Mouse (Mus musculus) heart, adult 2 months (tissue): ENCODE data around the gene Sspn. TPM values are rescaled to one million over a fixed set of nuclear protein-coding genes. Genes with fewer than 3 reads are reported as not detected.

Source experiments
- DNase-seq, 2 experiments: peaks; one replicate each; pipeline ENCODE4 v3.0.0; 2021
- H3K27ac ChIP-seq: fragments of 200-600 bp; 2 replicates; pipeline ENCODE4 v1.8.1; 2022
- H3K27me3 ChIP-seq: fragments of 200-500 bp; 2 replicates; pipeline ENCODE4 v1.6.1; 2012; ENCODE audit warnings: mild to moderate bottlenecking, low read length, inconsistent platforms, mixed read lengths; ENCODE audit not compliant: control insufficient read depth, insufficient read depth
- H3K36me3 ChIP-seq: fragments of 200-500 bp; 2 replicates; pipeline ENCODE4 v1.6.1; 2012; ENCODE audit warnings: low read length, inconsistent platforms; ENCODE audit not compliant: control insufficient read depth, insufficient read depth
- H3K4me1 ChIP-seq: fragments of 200-500 bp; 2 replicates; pipeline ENCODE4 v1.6.1; 2011; ENCODE audit warnings: low read length; ENCODE audit not compliant: control insufficient read depth, insufficient read depth
- H3K4me3 ChIP-seq: fragments of 200-600 bp; 2 replicates; pipeline ENCODE4 v1.8.1; 2022
- H3K79me2 ChIP-seq: fragments of 200-500 bp; replicated peaks from 2 replicates; pipeline ENCODE4 v1.6.1; 2012; ENCODE audit warnings: mild to moderate bottlenecking, inconsistent platforms, low read length, moderate library complexity, mixed read lengths; ENCODE audit not compliant: control insufficient read depth, insufficient read depth
- H3K9ac ChIP-seq: fragments of 200-500 bp; 2 replicates; pipeline ENCODE4 v1.6.1; 2012; ENCODE audit warnings: low read depth, mild to moderate bottlenecking, control low read depth, inconsistent platforms, low read length, mixed read lengths
- CTCF ChIP-seq: fragments of 200-600 bp; IDR thresholded peaks from 2 replicates; pipeline ENCODE4 v1.8.1; 2022; ENCODE audit warnings: antibody characterized with exemption, mild to moderate bottlenecking, moderate library complexity
- EP300 ChIP-seq: fragments of 200-500 bp; IDR thresholded peaks from 2 replicates; pipeline ENCODE4 v1.6.1; 2011; ENCODE audit warnings: low read depth, low read length, control low read depth; ENCODE audit not compliant: insufficient read depth
- POLR2A ChIP-seq: fragments of 200-500 bp; IDR thresholded peaks from 2 replicates; pipeline ENCODE4 v1.6.1; 2011; ENCODE audit warnings: mild to moderate bottlenecking, low read depth, low read length, control low read depth; ENCODE audit not compliant: insufficient read depth
- WGBS: fragments of 180-500 bp; shearing (Covaris S2); methylation state at CpG from one replicate; pipeline ENCODE4 v1.1.7; 2018; 5-methylcytosine and 5-hydroxymethylcytosine counted together
- intact Hi-C: fragments of 180-260 bp; cut with DNase I; formaldehyde crosslinking; loops from one replicate; pipeline ENCODE4 v1.15.1; 2025
- polyA plus RNA-seq: library from polyadenylated mRNA; depleted of rRNA; stranded (reverse); fragments of >200 nt; gene quantifications from 2 replicates; pipeline ENCODE4 v1.2.3, GENCODE M21; 2012
- total RNA-seq, 2 experiments: library from RNA; stranded (reverse); gene quantifications; 2 replicates each; pipeline ENCODE4 v1.2.3; 2021

Gene Sspn
- total and polyA plus RNA-seq, 3 experiments, result 62.1 to 114 (median 104) TPM

DNA sequence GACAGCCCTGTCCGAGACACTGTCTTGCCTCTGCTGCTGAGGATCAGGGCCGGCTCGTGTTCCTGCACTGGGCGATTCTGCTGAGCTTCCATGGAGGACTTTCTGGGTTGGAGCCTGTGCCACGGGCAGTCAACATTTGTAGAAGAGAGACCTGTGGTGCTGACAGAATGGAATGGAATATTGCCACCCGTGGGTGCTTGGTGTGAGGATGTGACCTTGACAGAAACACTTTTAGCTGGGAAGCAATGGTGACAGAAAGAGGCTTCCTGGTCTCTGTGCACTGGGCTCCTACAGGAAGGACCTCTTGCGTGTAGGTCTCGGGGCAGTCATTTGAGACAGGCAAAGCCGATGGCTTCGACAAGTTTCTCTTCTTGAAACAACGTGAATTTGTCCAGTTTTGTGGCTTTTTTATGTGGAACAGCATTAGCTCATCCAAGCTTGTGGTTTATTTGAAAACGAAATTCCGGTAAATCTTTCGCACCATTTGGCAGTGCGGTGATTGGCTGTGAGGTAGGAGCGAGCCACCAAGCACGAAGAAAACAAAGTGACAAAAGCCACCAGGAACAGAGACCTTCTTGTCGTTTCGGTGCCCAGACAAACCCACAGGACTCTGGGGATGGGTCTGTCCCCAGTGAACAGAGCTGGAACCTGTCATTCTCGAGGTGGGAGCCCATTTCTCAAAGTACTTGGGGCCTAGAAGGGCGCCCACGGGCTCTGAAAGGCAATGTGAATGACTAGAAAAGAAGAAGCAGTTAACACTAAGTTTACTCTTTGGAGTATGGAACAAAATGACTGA, 70.2 kb downstream of the Sspn start:
- 84% methylated on average over 22 of the region's 22 CpGs for WGBS
- Histone ChIP-seq H3K4me1 (peaks cover 7% of the 10 kb centered on the region), H3K79me2 (no peaks in the 10 kb centered on the region), H3K9ac (no peak overlapping the region), H3K4me3 (no peak overlapping the region), H3K27ac (no peak overlapping the region), H3K36me3 (no peaks in the 10 kb centered on the region), H3K27me3 (no peaks in the 10 kb centered on the region)
- TF ChIP-seq CTCF, result no peak
- no peak for TF ChIP-seq POLR2A
- TF ChIP-seq EP300, result no peak
- no peak for DNase-seq
- intact Hi-C loops, result no loop called here

DNA sequence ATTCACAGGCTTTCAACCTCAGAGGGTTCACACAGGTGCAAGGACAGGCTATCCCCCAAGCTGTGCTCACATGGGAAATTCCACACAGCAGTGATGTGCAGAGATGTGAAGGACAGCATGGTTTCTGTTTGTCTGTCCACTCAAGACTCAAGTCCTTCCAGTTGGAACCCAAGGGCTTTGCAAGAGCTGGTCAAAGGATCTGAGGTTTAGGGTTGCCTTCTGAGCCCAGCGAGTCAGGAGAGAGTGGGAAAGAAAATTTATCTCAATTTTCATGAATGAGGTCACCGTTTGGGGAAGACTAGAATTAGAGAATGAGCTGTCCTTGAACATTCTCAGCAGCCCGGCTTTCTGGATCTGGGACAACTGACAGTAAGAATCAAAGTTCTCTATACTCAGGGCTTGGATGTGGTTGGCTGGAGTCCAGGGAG, 72.7 kb downstream of the Sspn start:
- WGBS, result 54% methylated on average over 3 of the region's 3 CpGs
- Histone ChIP-seq H3K79me2 (no peaks in the 10 kb centered on the region), H3K36me3 (no peaks in the 10 kb centered on the region), H3K9ac (no peak overlapping the region), H3K4me3 (no peak overlapping the region), H3K27ac (no peak overlapping the region), H3K27me3 (no peaks in the 10 kb centered on the region), H3K4me1 (peaks cover 3% of the 10 kb centered on the region)
- intact Hi-C loops, result no loop called here
- DNase-seq, result no peak
- TF ChIP-seq POLR2A, result no peak
- TF ChIP-seq EP300, result no peak
- no peak for TF ChIP-seq CTCF

DNA sequence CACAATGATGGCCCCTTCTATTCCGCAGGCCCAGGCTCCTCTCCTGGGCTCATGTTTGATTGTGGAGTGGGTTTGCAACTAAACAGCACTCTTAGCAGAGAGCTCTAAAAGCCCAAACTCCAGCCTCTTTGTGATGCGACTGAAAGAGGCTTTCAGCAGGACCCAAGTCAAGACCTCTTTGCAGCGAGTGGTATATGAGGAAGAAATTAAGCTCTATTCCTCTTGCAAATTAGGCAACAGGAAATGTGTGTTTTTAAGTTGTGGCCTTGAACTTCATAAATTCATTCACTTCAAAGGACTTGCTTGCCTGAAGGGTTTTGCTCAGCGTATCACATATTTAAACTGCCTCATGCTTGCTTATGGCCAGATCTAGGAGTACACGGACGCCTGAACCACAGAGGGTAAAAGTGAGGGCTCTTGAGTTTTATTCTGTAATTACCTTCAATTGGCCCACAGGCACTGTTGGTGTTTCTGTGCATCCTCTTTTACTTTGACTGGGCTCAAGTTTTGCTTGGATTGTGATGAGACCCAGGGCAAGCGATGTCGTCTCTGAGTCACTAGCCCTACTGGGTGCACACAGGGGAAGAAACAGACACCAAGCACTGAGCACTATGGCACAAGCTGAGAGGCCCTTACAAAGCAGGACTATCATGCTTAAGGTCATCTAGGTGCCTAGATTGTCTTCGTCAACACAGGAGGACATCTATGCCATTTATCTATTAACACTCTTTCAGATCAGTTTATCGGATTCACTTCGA, 73.9 kb downstream of the Sspn start:
- H3K9ac ChIP-seq, result no peak overlapping the region
- no peaks in the 10 kb centered on the region for H3K27me3 ChIP-seq
- H3K27ac ChIP-seq, result no peak overlapping the region
- no peak for TF ChIP-seq CTCF
- TF ChIP-seq POLR2A, result no peak
- no peak for TF ChIP-seq EP300
- H3K4me1 ChIP-seq, result peaks cover 6% of the 10 kb centered on the region
- H3K36me3 ChIP-seq, result no peaks in the 10 kb centered on the region
- no peak overlapping the region for H3K4me3 ChIP-seq
- 91% methylated on average over 11 of the region's 11 CpGs for WGBS
- intact Hi-C loops, result no loop called here
- H3K79me2 ChIP-seq, result no peaks in the 10 kb centered on the region
- DNase-seq, result no peak

- intact Hi-C loops, result no loop called here
- no peak overlapping the region for H3K9ac ChIP-seq
- DNase-seq, result no peak
- H3K4me1 ChIP-seq, result peaks cover 12% of the 10 kb centered on the region
- H3K27me3 ChIP-seq, result no peaks in the 10 kb centered on the region
- WGBS, result 45% methylated on average over 3 of the region's 3 CpGs
- no peak for TF ChIP-seq EP300
- no peak for TF ChIP-seq POLR2A
- no peak for TF ChIP-seq CTCF
- no peak overlapping the region for H3K4me3 ChIP-seq
- H3K79me2 ChIP-seq, result no peaks in the 10 kb centered on the region
- H3K27ac ChIP-seq, result no peak overlapping the region
- H3K36me3 ChIP-seq, result no peaks in the 10 kb centered on the region
Measured at GRCm38 (mm10) chr6:146005935-146006564, 74.6 kb downstream of the Sspn start.

- Histone ChIP-seq H3K36me3 (no peaks in the 10 kb centered on the region), H3K27me3 (no peaks in the 10 kb centered on the region), H3K4me3 (no peak overlapping the region), H3K27ac (no peak overlapping the region), H3K9ac (no peak overlapping the region), H3K79me2 (no peaks in the 10 kb centered on the region), H3K4me1 (peaks cover 12% of the 10 kb centered on the region)
- no peak for TF ChIP-seq CTCF
- no peak for TF ChIP-seq EP300
- TF ChIP-seq POLR2A, result no peak
- intact Hi-C loops, result no loop called here
- WGBS, result 85% methylated on average over 3 of the region's 3 CpGs
- no peak for DNase-seq
Measured at GRCm38 (mm10) chr6:146006753-146007152, 75.3 kb downstream of the Sspn start.
